Mouse (Mus musculus) liver, embryonic 12.5 days (tissue): Measurements from ENCODE around the gene Ranbp3l. TPM values are rescaled to one million over a fixed set of nuclear protein-coding genes. Genes with fewer than 3 reads are reported as not detected.

Experiments
- ATAC-seq: fragments of 200-750 bp; cut with Nextera tagmentation; 2 replicates; pipeline ENCODE4 v1.8.0; 2017; ENCODE audit warnings: moderate number of reproducible peaks, mild to moderate bottlenecking, moderate library complexity
- H3K27ac ChIP-seq: fragments of 300-500 bp; sonication (generic); 2 replicates; pipeline ENCODE4 v1.5.1; 2016; ENCODE audit warnings: mild to moderate bottlenecking
- H3K27me3 ChIP-seq: fragments of 300-500 bp; sonication (generic); replicated peaks from 2 replicates; pipeline ENCODE4 v1.6.1; 2016; ENCODE audit warnings: mild to moderate bottlenecking, moderate library complexity
- H3K36me3 ChIP-seq: fragments of 300-500 bp; sonication (generic); 2 replicates; pipeline ENCODE4 v1.6.1; 2016; ENCODE audit warnings: mild to moderate bottlenecking, moderate library complexity
- H3K4me1 ChIP-seq: fragments of 300-500 bp; sonication (generic); 2 replicates; pipeline ENCODE4 v1.6.1; 2016
- H3K4me2 ChIP-seq: fragments of 300-500 bp; sonication (generic); 2 replicates; pipeline ENCODE4 v1.6.1; 2016; ENCODE audit warnings: mild to moderate bottlenecking, moderate library complexity
- H3K4me3 ChIP-seq: fragments of 300-500 bp; sonication (generic); 2 replicates; pipeline ENCODE4 v1.5.1; 2016; ENCODE audit warnings: mild to moderate bottlenecking, moderate library complexity
- H3K9ac ChIP-seq: fragments of 300-500 bp; sonication (generic); 2 replicates; pipeline ENCODE4 v1.6.1; 2016; ENCODE audit warnings: mild to moderate bottlenecking, moderate library complexity
- H3K9me3 ChIP-seq: fragments of 300-500 bp; sonication (generic); replicated peaks from 2 replicates; pipeline ENCODE4 v1.6.1; 2016; ENCODE audit warnings: mild to moderate bottlenecking, moderate library complexity
- WGBS: fragments of 180-500 bp; shearing (Covaris S2); methylation state at CpG from one replicate; pipeline ENCODE4 v1.1.7; 2016; ENCODE audit not compliant: insufficient replicate concordance; 5-methylcytosine and 5-hydroxymethylcytosine counted together
- polyA plus RNA-seq: library from polyadenylated mRNA; unstranded; fragments of >200 nt; fragmentation: Nextera tagmentation; extraction: Ambion mirVana; gene quantifications from 2 replicates; pipeline ENCODE4 v1.2.1, GENCODE M21; 2016

The Ranbp3l gene
- 0.21 and 0.37 TPM in 2 replicates for polyA plus RNA-seq

DNA sequence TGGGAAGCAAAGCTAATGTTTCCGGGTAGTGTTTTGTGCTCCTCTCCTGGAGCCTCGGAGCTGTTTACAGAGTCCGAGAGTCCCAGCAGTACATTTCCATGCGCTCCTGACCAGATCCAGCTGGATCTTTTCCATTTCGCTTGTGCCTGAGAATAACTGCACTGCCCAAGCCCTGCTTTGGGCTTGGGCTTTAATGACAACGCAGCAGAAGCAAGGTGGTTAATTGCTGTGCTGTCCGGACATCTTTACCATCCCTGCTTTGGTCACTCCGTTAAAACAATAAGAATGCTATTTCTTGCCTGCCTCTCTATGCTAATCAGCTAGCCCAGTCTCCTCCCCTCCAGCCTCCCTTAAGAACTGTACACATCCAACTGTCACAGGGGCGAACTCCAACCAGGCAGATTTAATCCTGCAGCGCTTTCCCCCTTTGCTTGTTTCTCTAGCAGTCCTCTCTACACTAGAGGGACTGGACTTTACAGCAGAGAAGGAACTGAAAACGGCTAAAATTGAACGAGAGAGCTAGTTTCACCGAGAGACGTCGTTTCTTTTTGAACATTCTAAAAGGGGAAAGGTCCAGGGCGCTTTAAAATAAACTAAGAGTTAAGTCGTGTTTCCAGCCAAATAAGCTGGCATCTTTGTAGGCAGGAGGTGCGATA is at the start of gene Ranbp3l:
Gene Ranbp3l, plus strand, starts transcription at position 377 of the 656 bp plus-strand sequence.
- Histone ChIP-seq H3K27me3 (no peaks in the 10 kb centered on the region; the same call in 1 of the 2 replicates), H3K27ac (no peak within 1 kb of the TSS), H3K9me3 (no peaks in the 10 kb centered on the region), H3K4me2 (peak within 1 kb of the TSS; percentile 33), H3K9ac (no peak within 1 kb of the TSS), H3K36me3 (no peaks in the 10 kb centered on the region), H3K4me3 (no peak within 1 kb of the TSS; the same call in 1 of the 2 replicates), H3K4me1 (no peaks in the 10 kb centered on the region)
- 62% methylated on average over 18 of the region's 18 CpGs for WGBS
- ATAC-seq, result no peak

DNA sequence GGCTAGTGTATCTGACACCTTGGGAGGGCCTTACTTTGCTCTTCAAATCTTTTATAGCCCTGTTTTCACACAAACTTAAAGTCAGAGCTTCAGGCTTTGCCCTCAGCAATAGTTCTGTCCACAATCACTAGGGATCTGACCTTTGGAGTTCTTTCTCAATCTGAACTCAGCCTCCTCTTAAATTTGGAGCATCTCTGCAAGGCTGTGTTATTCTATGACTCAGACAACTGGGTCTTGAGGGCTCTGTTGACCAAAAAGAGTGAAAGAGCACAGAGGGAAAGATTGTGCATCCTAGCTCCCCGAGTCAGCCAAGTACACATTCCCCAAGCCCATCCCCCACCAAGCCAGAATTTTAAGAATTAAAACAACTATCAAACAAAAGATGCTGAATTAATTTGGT is 37.7 kb upstream of the Ranbp3l start:
- no peak overlapping the region for H3K27ac ChIP-seq
- H3K27me3 ChIP-seq, result no peaks in the 10 kb centered on the region
- no peak overlapping the region for H3K4me3 ChIP-seq
- no peaks in the 10 kb centered on the region for H3K4me1 ChIP-seq
- WGBS, result 59% methylated on average over 1 of the region's 1 CpGs
- H3K36me3 ChIP-seq, result no peaks in the 10 kb centered on the region
- H3K4me2 ChIP-seq, result no peak overlapping the region
- H3K9me3 ChIP-seq, result no peaks in the 10 kb centered on the region; the same call in 1 of the 2 replicates
- ATAC-seq, result no peak
- no peak overlapping the region for H3K9ac ChIP-seq

DNA sequence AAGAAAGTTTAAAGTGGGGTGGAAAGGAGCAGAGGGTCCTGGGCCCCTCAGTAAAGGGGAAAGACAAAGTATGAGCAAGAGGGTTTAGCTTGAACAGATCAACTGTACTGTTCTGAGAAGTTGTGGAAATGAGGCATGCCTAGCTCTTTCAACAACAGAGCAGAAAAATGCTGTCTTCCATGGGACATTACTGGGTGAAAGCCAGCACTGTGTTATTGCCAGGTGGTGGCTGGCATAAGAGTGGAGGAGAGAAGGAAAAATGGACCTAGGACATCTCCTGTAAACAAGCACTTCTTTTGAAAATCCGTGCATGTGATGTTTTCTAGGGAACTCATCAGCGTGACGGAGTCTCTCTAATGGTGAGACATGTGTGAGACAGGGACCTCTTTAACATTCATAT is 30.8 kb upstream of the Ranbp3l start:
- Histone ChIP-seq H3K27me3 (no peaks in the 10 kb centered on the region), H3K4me2 (no peak overlapping the region), H3K36me3 (no peaks in the 10 kb centered on the region), H3K4me3 (no peak overlapping the region), H3K9ac (no peak overlapping the region), H3K4me1 (no peaks in the 10 kb centered on the region), H3K27ac (no peak overlapping the region), H3K9me3 (no peaks in the 10 kb centered on the region)
- ATAC-seq, result no peak
- WGBS, result 73% methylated on average over 3 of the region's 3 CpGs

DNA sequence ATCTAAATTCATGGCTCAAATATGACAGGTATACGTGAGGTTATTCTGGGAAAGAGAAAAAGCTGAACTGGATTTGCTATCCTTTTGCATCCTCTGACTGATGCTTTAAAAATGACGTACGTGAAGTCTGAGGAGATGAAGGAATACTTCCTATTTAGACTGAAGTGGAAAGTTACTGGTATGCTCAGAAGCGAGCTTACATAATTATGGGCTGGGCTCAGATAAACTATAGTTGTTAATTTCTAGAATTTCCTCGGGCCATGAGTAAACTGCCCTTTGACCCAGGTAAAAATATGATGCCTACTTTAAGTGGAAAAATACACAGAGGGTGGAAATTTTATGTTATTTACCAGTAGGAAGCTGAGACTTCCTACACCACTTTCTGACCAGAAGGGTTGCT is 26.9 kb upstream of the Ranbp3l start:
- Histone ChIP-seq H3K27ac (no peak overlapping the region), H3K9ac (no peak overlapping the region), H3K9me3 (no peaks in the 10 kb centered on the region), H3K4me3 (no peak overlapping the region), H3K4me2 (no peak overlapping the region), H3K27me3 (no peaks in the 10 kb centered on the region), H3K36me3 (no peaks in the 10 kb centered on the region), H3K4me1 (no peaks in the 10 kb centered on the region)
- 67% methylated on average over 5 of the region's 5 CpGs for whole genome bisulfite sequencing
- no peak for ATAC-seq

DNA sequence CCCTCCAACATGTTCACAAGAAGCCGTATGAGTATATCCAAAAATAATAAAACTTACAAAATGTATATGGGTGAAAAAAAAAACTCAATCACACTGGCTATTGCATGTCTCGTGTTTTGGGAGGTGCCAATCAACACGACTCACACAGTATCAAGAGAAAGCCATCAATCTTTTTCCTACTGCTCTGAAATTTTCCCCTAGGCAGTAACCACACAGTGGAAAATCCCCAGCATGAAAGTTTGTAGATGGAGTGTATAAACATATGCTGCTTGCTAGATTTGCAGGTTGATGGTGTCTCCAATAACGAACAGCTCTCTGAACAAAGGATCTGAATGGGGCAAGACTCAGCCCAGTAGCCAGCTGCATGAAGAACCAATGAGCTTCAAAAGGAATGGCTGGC is 16.9 kb upstream of the Ranbp3l start:
- H3K4me2 ChIP-seq, result no peak overlapping the region
- H3K4me3 ChIP-seq, result no peak overlapping the region
- 54% methylated on average over 4 of the region's 4 CpGs for WGBS
- no peak for ATAC-seq
- no peaks in the 10 kb centered on the region for H3K9me3 ChIP-seq
- no peaks in the 10 kb centered on the region for H3K36me3 ChIP-seq
- H3K4me1 ChIP-seq, result no peaks in the 10 kb centered on the region
- no peak overlapping the region for H3K9ac ChIP-seq
- H3K27me3 ChIP-seq, result no peaks in the 10 kb centered on the region
- H3K27ac ChIP-seq, result no peak overlapping the region

DNA sequence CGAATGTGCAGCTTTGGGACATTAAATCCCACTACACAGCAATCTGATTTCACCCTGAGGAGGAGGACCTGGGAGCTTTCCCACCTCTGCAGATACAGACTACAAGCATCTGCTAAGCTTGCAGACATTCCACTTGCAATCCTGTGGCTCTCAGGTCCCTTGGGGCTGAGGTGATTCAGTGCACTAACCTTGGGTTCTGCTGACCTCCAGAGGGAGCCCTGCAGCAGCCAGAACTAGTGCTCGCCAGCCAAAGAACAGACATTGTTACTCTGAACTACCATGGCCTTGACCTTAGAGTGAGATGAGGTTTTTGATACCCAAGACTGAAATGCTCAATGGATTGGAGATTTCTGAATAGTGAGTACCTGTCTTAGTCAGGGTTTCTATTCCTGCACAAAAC is 4.4 kb upstream of the Ranbp3l start:
- no peak for ATAC-seq
- H3K36me3 ChIP-seq, result no peaks in the 10 kb centered on the region
- WGBS, result 51% methylated on average over 2 of the region's 2 CpGs
- H3K4me3 ChIP-seq, result no peak overlapping the region
- H3K4me2 ChIP-seq, result no peak overlapping the region
- no peak overlapping the region for H3K27ac ChIP-seq
- H3K4me1 ChIP-seq, result no peaks in the 10 kb centered on the region
- H3K27me3 ChIP-seq, result no peaks in the 10 kb centered on the region; the same call in 1 of the 2 replicates
- H3K9me3 ChIP-seq, result no peaks in the 10 kb centered on the region
- H3K9ac ChIP-seq, result no peak overlapping the region

DNA sequence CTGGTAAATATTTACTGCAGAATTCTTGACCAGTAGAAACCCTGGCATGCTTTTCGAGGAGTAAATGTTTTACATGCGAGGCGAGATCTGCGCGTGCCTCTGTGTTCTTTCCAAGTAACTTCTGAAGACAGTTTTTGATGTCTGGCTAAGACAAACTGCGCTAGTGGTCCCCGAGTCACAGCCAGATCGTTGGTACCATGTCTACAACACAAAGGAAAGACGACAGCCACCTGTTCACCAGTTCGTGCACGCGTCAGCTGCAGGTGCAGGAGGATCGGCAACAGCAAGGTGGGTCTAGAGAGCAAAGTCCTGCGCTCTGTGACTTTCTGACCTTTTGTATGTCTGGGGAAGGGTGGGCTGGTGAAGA is 463 bp downstream of the Ranbp3l start:
- Histone ChIP-seq H3K27me3 (no peaks in the 10 kb centered on the region; the same call in 1 of the 2 replicates), H3K4me2 (peak overlapping the region; percentile 33), H3K9ac (no peak overlapping the region), H3K9me3 (no peaks in the 10 kb centered on the region), H3K27ac (no peak overlapping the region), H3K36me3 (no peaks in the 10 kb centered on the region), H3K4me1 (no peaks in the 10 kb centered on the region), H3K4me3 (no peak overlapping the region; the same call in 1 of the 2 replicates)
- WGBS, result 77% methylated on average over 14 of the region's 14 CpGs
- ATAC-seq, result no peak

DNA sequence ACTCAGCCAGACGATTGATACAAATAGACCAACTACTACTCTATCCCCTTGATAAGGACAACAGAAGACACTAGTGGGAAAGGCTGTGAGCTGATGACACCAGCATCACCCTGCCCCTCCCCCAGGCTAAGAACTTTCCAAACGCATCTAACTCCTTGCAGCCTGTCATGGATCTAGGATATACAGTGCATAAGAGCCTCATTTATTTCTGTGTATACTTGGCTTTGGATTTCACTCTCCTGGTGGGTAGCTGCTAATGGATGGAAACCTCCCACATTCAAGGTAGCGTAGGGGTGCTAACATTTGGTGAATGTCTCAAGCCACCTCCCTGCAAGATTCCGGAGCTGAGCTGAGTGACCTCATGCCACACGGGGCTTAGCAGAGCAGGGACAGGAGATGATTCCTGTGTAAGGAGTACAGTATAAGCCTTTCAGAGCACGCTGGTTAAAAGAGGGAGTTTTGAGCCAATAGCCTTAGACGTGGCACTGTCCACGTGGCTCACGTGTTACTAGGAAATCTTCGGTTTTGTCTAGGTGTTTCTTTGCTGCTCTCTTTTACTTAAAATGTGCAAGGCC is 1.4 kb downstream of the Ranbp3l start:
- Histone ChIP-seq H3K27ac (no peak overlapping the region), H3K4me2 (no peak overlapping the region), H3K4me1 (no peaks in the 10 kb centered on the region), H3K36me3 (no peaks in the 10 kb centered on the region), H3K9me3 (no peaks in the 10 kb centered on the region), H3K27me3 (no peaks in the 10 kb centered on the region; the same call in 1 of the 2 replicates), H3K9ac (no peak overlapping the region), H3K4me3 (no peak overlapping the region)
- 68% methylated on average over 10 of the region's 10 CpGs for WGBS
- ATAC-seq, result no peak

DNA sequence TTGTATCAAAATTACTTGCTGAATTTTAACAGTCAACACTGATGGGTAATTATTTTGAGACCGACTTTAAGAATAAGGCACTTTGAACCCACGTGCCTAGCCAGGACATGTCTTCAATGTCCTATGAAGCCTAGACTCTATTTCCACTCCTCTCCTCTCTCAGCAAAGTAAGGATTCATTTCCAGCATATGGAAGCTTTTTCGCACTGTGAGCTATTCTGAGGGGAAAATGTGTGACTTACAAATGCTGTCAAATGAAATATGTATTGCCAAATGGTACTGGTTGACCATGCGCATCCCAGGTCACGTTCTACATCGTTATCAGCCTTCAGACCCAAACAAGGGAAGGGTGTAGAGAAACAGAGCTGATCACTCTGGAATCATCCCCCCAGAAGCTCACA is 23.5 kb downstream of the Ranbp3l start:
- no peak for ATAC-seq
- 71% methylated on average over 6 of the region's 6 CpGs for WGBS

DNA sequence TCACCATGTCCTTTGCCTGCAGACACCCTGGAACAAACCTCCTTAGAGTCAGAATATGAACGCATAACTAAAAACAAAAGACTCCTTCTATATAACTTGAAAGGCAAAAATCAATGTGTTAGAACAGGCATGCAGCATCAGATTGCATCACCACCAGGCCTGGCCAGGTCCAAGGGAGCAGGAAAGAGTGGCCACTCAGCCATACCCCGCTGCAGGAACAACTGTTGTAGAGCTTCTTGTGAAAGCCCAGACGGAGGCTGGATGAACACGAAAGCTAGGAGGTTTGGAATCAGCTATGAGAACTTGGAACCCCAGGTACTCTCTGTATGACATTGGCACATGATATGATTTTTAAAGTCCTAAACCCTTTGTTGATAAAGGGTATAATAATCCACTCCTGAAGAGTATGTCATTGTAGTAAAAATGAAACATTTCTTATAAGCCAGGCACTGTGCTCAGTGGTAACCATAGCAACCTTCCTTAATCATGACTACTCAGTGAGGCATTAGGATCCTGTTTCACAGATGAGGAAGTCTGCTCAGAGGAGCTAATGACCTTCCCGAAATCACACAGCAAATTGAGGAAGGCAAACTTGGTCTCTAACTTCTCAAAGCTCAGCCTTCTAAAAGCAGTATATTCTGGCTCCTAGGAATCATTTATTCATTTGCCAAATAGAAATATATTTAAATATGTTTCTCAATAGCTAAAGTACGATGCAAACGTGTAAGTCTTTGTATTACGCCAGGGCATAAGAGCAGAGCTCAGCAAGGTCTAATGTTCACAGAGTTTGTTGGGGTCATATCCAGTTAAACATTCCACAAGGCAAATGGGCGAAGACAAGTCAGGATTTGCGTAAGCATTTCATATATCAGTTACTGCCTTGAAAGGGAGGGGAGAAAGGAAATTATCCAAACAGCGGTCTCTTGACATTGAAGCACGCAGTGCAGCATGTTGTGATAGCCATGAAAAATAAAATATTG is 24.4 kb downstream of the Ranbp3l start:
- no peak for ATAC-seq
- Histone ChIP-seq H3K4me1 (no peaks in the 10 kb centered on the region), H3K36me3 (no peaks in the 10 kb centered on the region)

More for the DNA sequence above, 23.5 kb downstream of the Ranbp3l start:
- H3K4me1 ChIP-seq, result no peaks in the 10 kb centered on the region
- no peaks in the 10 kb centered on the region for H3K36me3 ChIP-seq
- no peaks in the 10 kb centered on the region for H3K27me3 ChIP-seq
- H3K4me3 ChIP-seq, result no peak overlapping the region
- H3K4me2 ChIP-seq, result no peak overlapping the region
- no peaks in the 10 kb centered on the region for H3K9me3 ChIP-seq
- no peak overlapping the region for H3K9ac ChIP-seq
- no peak overlapping the region for H3K27ac ChIP-seq

DNA sequence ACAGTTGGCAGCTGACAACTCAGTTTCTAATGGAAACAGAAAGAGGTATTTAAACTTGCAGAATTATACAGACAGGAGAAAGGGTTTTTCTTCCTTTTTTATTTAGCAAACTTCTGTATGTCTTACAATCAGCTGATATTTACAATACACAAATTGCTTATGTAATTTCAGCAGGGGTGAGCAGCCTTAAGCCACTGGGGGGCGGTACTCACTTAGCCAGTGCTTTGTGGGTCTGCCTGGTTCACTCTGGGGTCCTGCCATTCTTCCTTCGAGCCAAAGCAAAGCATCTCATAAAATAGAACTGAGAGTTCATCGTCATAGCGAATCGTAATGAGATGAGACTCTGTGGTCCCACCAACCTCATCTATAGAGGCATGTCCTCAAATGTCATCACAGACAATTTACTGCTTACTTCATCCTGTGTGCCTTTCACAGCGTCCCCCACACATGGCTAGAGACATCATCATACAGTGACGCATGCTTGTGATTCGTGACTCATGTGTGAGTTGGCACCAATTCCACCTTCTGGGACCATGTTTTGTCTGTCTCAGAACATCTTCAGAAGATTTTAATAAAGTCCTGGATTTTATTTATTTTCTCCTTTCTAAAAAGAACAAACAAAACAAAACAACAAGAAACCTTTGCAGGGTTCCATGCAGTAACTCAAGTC is 27.0 kb downstream of the Ranbp3l start:
- WGBS, result 61% methylated on average over 8 of the region's 8 CpGs

More for the DNA sequence above, 24.4 kb downstream of the Ranbp3l start:
- 66% methylated on average over 12 of the region's 12 CpGs for WGBS
- Histone ChIP-seq H3K4me3 (no peak overlapping the region), H3K9me3 (no peaks in the 10 kb centered on the region), H3K4me2 (no peak overlapping the region), H3K27ac (no peak overlapping the region), H3K27me3 (no peaks in the 10 kb centered on the region), H3K9ac (no peak overlapping the region)

More for the DNA sequence above, 27.0 kb downstream of the Ranbp3l start:
- Histone ChIP-seq H3K27ac (no peak overlapping the region), H3K9me3 (no peaks in the 10 kb centered on the region), H3K9ac (no peak overlapping the region), H3K4me1 (no peaks in the 10 kb centered on the region), H3K4me3 (no peak overlapping the region), H3K4me2 (no peak overlapping the region), H3K36me3 (no peaks in the 10 kb centered on the region), H3K27me3 (no peaks in the 10 kb centered on the region)
- ATAC-seq, result no peak
